Mouse (Mus musculus): ENCODE results near the gene Timmdc1. TPM values are rescaled to one million over a fixed set of nuclear protein-coding genes. Genes with fewer than 3 reads are reported as not detected.

Gene Timmdc1
- 14.0 and 24.4 TPM in 2 replicates for polyA plus RNA-seq (2012; rRNA removed)

DNA sequence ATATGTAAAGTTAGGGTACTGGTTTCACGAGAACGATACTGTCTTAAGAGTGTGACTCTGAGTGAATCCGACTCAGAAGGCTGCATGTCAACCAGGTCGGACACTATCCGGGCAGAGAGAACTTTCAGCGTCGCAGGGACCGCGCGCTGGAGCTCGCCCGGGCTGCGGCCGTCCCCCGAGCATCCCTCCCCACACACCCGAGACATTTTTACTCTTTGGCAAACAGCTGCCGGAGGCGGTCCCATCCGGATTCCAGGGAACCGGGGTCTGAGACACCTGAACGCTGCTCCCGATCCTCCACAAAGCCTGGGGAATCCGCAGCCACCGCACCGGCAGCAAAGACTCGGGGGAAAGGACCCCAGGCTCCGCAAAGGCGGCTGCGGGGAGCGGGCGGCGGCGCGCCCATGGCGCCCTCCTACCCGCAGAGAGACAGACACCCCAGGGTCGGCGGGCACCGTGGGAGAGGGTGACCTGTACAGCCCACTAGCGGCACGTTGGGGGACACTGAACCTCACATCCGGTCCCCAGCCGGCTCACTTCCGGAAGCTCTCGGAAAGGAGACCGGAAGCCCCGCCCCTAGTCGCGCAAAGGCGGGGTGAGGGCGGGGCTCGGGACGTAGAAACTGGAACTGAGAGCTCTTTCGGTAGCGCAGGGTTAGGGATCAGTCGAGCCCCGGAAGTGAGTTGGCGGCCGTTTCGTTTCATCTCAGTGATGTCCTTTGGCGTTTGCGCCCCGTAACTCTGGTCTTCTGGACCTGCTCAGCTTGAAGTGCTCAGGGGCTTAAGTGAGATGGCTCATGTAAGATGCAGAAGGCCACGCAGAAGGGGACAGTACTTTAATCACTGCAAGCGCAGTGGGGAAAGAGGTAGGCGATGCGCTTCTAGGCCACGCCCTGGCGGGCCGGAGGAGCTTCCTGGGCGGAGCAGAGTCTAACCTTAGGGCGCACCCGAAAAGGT, at the start of gene Timmdc1:
Timmdc1 (minus strand) TSS at position 535 of the 956 bp plus-strand sequence.
- Histone ChIP-seq H3K27ac (ENCODE audit: insufficient read depth, low read depth, low read length) (peak within 1 kb of the TSS; percentile 93), H3K36me3 (ENCODE audit: control insufficient read depth, insufficient read depth, low read length) (peaks cover 15% of the 10 kb centered on the region), H3K4me3 (ENCODE audit: low read depth, low read length) (peak within 1 kb of the TSS; percentile 90), H3K4me1 (ENCODE audit: control insufficient read depth, insufficient read depth, insufficient read length, low read length) (no peaks in the 10 kb centered on the region), H3K27me3 (ENCODE audit: control insufficient read depth, insufficient read depth, low read length) (no peaks in the 10 kb centered on the region)
- under 1% methylated on average over 73 of the region's 73 CpGs for WGBS
- TF ChIP-seq POLR2A (IDR thresholded peaks at IDR 0.05; ENCODE audit: low read depth, low read length) (peak; percentile 78), CTCF (IDR thresholded peaks at IDR 0.05; ENCODE audit: extremely low read depth, insufficient read length, insufficient replicate concordance, low read depth, low read length) (no peak)

DNA sequence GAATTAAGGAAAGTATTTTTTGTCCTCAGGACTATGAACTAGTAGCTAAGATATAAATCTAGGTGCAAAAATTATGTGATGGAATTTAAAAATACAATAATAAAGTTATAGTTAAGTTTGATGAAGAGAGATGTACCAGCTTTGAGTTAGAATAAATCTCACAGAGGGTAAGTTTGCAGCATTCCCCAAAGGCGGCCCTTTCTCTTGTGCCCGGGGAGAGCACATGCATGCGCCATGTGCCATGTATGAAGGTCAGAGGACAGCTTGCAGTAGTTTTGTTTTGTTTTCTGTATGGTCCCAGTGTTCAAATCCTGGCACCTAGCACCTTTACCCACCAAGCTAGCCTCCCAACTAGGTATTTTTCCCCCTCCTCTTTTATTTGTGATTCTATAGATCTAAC, 49.0 kb upstream of the Timmdc1 start:
- H3K36me3 ChIP-seq (ENCODE audit: control insufficient read depth, insufficient read depth, low read length), result peaks cover 39% of the 10 kb centered on the region
- H3K4me1 ChIP-seq (ENCODE audit: control insufficient read depth, insufficient read depth, insufficient read length, low read length), result no peaks in the 10 kb centered on the region
- no peak overlapping the region for H3K4me3 ChIP-seq (ENCODE audit: low read depth, low read length)
- H3K27ac ChIP-seq (ENCODE audit: insufficient read depth, low read depth, low read length), result no peak overlapping the region
- 90% methylated on average over 3 of the region's 3 CpGs for WGBS
- TF ChIP-seq POLR2A (IDR thresholded peaks at IDR 0.05; ENCODE audit: low read depth, low read length) (no peak), CTCF (IDR thresholded peaks at IDR 0.05; ENCODE audit: extremely low read depth, insufficient read length, insufficient replicate concordance, low read depth, low read length) (no peak)
- H3K27me3 ChIP-seq (ENCODE audit: control insufficient read depth, insufficient read depth, low read length), result no peaks in the 10 kb centered on the region

DNA sequence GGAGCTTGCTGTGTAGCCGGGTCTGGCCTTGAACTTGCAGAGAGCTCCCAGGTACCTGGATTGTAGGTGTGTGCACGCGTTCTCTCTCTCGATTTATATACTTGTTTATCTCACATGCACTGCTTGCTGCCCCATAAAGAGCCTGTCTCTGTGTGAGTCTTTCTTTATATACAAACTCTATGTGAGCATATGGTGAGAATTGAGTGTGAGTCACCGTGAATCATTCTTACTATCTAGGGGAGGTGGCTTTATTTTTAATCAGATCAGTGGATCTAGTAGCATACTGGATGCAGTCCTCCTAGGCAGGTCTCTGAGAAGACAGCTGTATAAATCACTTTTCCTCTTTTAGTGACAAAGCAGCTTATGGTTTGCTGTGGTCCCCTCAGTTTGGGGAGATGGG, 45.7 kb upstream of the Timmdc1 start:
- H3K36me3 ChIP-seq (ENCODE audit: control insufficient read depth, insufficient read depth, low read length), result peaks cover 30% of the 10 kb centered on the region
- no peak overlapping the region for H3K4me3 ChIP-seq (ENCODE audit: low read depth, low read length)
- H3K4me1 ChIP-seq (ENCODE audit: control insufficient read depth, insufficient read depth, insufficient read length, low read length), result no peaks in the 10 kb centered on the region
- no peak for TF ChIP-seq CTCF (IDR thresholded peaks at IDR 0.05; ENCODE audit: extremely low read depth, insufficient read length, insufficient replicate concordance, low read depth, low read length)
- TF ChIP-seq POLR2A (IDR thresholded peaks at IDR 0.05; ENCODE audit: low read depth, low read length), result no peak
- no peaks in the 10 kb centered on the region for H3K27me3 ChIP-seq (ENCODE audit: control insufficient read depth, insufficient read depth, low read length)
- 87% methylated on average over 5 of the region's 5 CpGs for WGBS
- H3K27ac ChIP-seq (ENCODE audit: insufficient read depth, low read depth, low read length), result no peak overlapping the region

DNA sequence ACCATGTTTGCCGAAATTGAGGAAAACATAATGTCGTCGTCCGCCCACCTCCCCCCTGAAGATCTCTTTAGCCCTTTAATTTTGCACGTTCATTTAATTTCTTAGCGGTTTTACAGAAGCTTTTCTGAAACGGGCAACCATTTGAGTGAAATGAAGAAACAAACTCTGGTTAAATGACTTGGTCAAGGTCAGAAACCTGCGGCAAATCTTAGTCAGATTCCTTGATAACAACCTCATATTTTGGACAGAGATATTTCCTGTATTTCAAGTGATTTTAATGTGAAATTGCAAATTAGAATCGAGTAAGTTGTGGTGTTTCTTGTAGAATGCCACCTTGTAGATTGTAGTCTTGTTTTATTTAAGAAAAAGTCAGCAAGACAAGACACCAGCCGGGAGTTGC, 41.1 kb upstream of the Timmdc1 start:
- peak overlapping the region; percentile 68; the same call in 1 of the 2 replicates for H3K4me3 ChIP-seq (ENCODE audit: low read depth, low read length)
- whole genome bisulfite sequencing, result 15% methylated on average over 10 of the region's 10 CpGs
- 0 out of 2 replicates have a peak, but pooled peaks cover 7% of the 10 kb centered on the region for H3K27me3 ChIP-seq (ENCODE audit: control insufficient read depth, insufficient read depth, low read length)
- H3K36me3 ChIP-seq (ENCODE audit: control insufficient read depth, insufficient read depth, low read length), result peaks cover 8% of the 10 kb centered on the region
- H3K27ac ChIP-seq (ENCODE audit: insufficient read depth, low read depth, low read length), result no peak overlapping the region
- no peak for TF ChIP-seq POLR2A (IDR thresholded peaks at IDR 0.05; ENCODE audit: low read depth, low read length)
- no peak for TF ChIP-seq CTCF (IDR thresholded peaks at IDR 0.05; ENCODE audit: extremely low read depth, insufficient read length, insufficient replicate concordance, low read depth, low read length)
- no peaks in the 10 kb centered on the region for H3K4me1 ChIP-seq (ENCODE audit: control insufficient read depth, insufficient read depth, insufficient read length, low read length)

DNA sequence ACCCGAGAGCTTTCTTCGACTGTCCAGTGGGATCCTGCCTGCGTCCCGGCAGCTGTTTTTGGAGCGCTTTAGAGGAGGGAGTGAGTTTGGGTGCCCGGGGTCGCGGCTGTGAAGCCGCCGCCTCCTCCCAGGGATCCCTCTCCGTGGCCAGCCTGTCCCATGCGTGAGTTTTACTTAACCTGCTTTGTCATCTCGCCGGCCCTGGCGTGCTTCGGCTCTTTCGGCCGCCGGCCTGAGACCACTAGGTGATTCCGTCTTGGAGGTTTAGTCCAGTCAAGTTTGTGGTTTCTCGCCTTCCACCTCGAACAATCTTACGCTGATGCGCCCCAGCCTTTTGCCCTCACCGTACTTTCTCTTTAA, 40.5 kb upstream of the Timmdc1 start:
- peak overlapping the region; percentile 9 for H3K27ac ChIP-seq (ENCODE audit: insufficient read depth, low read depth, low read length)
- peaks cover 6% of the 10 kb centered on the region; the same call in 1 of the 2 replicates for H3K36me3 ChIP-seq (ENCODE audit: control insufficient read depth, insufficient read depth, low read length)
- under 1% methylated on average over 25 of the region's 25 CpGs for WGBS
- H3K4me3 ChIP-seq (ENCODE audit: low read depth, low read length), result peak overlapping the region; percentile 68
- H3K27me3 ChIP-seq (ENCODE audit: control insufficient read depth, insufficient read depth, low read length), result 0 out of 2 replicates have a peak, but pooled peaks cover 7% of the 10 kb centered on the region
- no peaks in the 10 kb centered on the region for H3K4me1 ChIP-seq (ENCODE audit: control insufficient read depth, insufficient read depth, insufficient read length, low read length)
- TF ChIP-seq POLR2A (IDR thresholded peaks at IDR 0.05; ENCODE audit: low read depth, low read length) (no peak), CTCF (IDR thresholded peaks at IDR 0.05; ENCODE audit: extremely low read depth, insufficient read length, insufficient replicate concordance, low read depth, low read length) (no peak)

DNA sequence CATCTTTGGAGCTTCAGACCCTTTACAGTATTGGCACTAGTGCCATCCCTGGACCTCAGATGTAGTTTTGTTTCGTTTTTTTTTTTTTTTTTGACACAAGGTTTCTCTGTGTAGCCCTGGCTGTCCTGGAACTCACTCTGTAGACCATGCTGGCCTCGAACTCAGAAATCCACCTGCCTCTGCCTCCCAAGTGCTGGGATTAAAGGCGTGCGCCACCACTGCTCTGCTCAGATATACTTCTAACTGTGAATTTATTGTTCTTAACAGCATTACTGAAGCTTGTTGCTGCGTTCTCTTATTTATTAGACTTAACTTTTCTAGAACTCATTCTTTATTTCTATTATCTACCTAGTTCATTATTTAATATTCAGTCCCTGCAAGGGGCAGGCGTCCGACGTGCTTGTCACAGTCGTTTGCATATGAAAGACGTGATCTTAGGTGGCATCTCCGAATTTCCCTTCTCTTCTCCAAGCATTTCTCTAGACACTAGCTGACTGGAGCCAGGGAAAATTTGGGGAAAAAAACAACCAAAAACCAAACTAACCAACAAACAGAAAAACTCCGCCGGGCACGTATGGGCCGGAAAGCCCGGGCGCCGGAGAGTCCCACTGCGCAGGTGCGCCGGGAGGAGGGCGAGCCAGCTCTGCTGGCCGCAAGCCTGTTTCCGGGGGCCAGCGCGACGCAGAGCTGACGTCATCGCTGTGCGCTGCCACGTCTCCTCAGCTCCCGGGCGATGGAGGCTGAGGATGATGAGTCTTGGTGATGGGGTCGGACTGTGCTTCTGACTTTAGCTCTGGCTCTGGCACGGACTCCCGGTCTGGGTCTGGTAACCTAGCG, 39.9 kb upstream of the Timmdc1 start:
- peaks cover 6% of the 10 kb centered on the region; the same call in 1 of the 2 replicates for H3K36me3 ChIP-seq (ENCODE audit: control insufficient read depth, insufficient read depth, low read length)
- no peaks in the 10 kb centered on the region for H3K4me1 ChIP-seq (ENCODE audit: control insufficient read depth, insufficient read depth, insufficient read length, low read length)
- WGBS, result 7% methylated on average over 37 of the region's 37 CpGs

More for the DNA sequence above, 39.9 kb upstream of the Timmdc1 start:
- Histone ChIP-seq H3K4me3 (ENCODE audit: low read depth, low read length) (peak overlapping the region; percentile 68), H3K27me3 (ENCODE audit: control insufficient read depth, insufficient read depth, low read length) (0 out of 2 replicates have a peak, but pooled peaks cover 7% of the 10 kb centered on the region), H3K27ac (ENCODE audit: insufficient read depth, low read depth, low read length) (peak overlapping the region; percentile 29)
- peak; percentile 87 for TF ChIP-seq POLR2A (IDR thresholded peaks at IDR 0.05; ENCODE audit: low read depth, low read length)
- no peak for TF ChIP-seq CTCF (IDR thresholded peaks at IDR 0.05; ENCODE audit: extremely low read depth, insufficient read length, insufficient replicate concordance, low read depth, low read length)
